Mouse (Mus musculus) thymus, adult 2 months (tissue): ENCODE data around the gene Pcbd2. TPM values are rescaled to one million over a fixed set of nuclear protein-coding genes. Genes with fewer than 3 reads are reported as not detected.

ENCODE experiments used
- DNase-seq: peaks from one replicate; pipeline ENCODE4 v3.0.0; 2021
- H3K27ac ChIP-seq: fragments of 200-500 bp; 2 replicates; pipeline ENCODE4 v1.5.1; 2012; ENCODE audit warnings: low read length, control low read depth; ENCODE audit not compliant: control insufficient read depth, insufficient read depth
- H3K27me3 ChIP-seq: fragments of 200-500 bp; 2 replicates; pipeline ENCODE4 v1.6.1; 2012; ENCODE audit warnings: mild to moderate bottlenecking, low read length, moderate library complexity, mixed read lengths; ENCODE audit not compliant: control insufficient read depth, insufficient read depth
- H3K36me3 ChIP-seq: fragments of 200-500 bp; 2 replicates; pipeline ENCODE4 v1.6.1; 2012; ENCODE audit warnings: mild to moderate bottlenecking, low read length, moderate library complexity; ENCODE audit not compliant: control insufficient read depth, insufficient read depth
- H3K4me1 ChIP-seq: fragments of 200-500 bp; replicated peaks from 2 replicates; pipeline ENCODE4 v1.6.1; 2012; ENCODE audit warnings: low read length; ENCODE audit not compliant: control insufficient read depth, insufficient read depth
- H3K4me3 ChIP-seq: fragments of 200-500 bp; 2 replicates; pipeline ENCODE4 v1.5.1; 2012; ENCODE audit warnings: mild to moderate bottlenecking, low read length, control low read depth, moderate library complexity; ENCODE audit not compliant: control insufficient read depth, insufficient read depth
- CTCF ChIP-seq: fragments of 200-500 bp; IDR thresholded peaks from 2 replicates; pipeline ENCODE4 v1.5.1; 2012; ENCODE audit warnings: mild to moderate bottlenecking, control low read depth, low read length, moderate library complexity, borderline replicate concordance; ENCODE audit not compliant: control insufficient read depth, poor library complexity, insufficient read depth; ENCODE audit errors: extremely low read depth
- POLR2A ChIP-seq: fragments of 200-500 bp; IDR thresholded peaks from 2 replicates; pipeline ENCODE4 v1.6.1; 2012; ENCODE audit warnings: mild to moderate bottlenecking, low read length, control low read depth, moderate library complexity; ENCODE audit not compliant: control insufficient read depth, poor library complexity, insufficient read depth; ENCODE audit errors: extremely low read depth
- WGBS: fragments of 180-500 bp; shearing (Covaris S2); methylation state at CpG from one replicate; pipeline ENCODE4 v1.1.7; 2018; 5-methylcytosine and 5-hydroxymethylcytosine counted together
- polyA plus RNA-seq: library from polyadenylated mRNA; depleted of rRNA; stranded (reverse); fragments of >200 nt; gene quantifications from 2 replicates; pipeline ENCODE4 v1.2.3, GENCODE M21; 2012

The Pcbd2 gene
- polyA plus RNA-seq, 1 experiment: 18.2 TPM

DNA sequence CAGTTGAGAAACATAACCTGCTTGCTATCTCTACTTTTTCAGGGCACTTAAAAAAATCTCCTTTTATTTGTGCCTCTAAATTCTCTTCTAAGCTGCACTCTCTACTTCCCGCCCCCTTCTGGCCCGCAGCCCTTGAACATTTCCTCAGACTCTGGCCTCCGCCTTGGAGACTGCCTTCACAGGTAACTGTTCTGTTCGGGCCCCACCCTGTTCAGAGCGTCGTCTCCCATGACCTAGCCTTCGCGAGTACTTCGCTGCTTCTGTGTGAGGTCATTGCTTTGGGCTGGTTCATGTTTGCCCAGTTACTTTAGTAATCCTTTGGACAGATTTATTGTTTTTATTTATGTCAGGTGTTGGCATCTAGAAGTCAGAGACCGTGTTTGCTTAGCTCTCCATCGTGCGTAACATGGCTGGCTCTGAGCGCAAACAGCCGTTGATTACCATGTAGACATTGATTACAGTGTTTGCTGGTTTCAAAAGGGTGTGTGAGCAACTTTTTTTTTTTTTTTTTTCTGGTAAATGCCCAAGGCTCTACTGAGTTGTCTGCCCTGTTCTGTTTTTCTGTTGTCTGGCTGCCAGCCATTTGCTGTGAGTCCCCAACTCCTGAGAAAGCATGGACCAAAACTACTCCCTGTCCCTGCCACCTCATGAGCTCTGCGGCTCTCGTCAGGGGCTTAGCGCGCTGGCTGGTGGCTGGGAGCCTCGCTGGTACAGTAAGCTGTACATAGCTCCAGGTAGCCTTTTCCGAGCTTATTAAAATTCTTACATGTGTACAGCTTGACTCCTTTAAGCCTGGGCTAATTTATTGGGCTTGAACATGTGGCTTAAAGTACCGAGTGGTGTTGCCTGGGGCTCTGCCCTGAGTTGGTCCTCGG is 6.7 kb downstream of the Pcbd2 start:
- H3K36me3 ChIP-seq: no peaks in the 10 kb centered on the region
- H3K4me1 ChIP-seq: no peaks in the 10 kb centered on the region
- no peak for DNase-seq
- no peaks in the 10 kb centered on the region for H3K27me3 ChIP-seq
- 95% methylated on average over 22 of the region's 22 CpGs for WGBS
- no peak overlapping the region for H3K4me3 ChIP-seq
- no peak for TF ChIP-seq CTCF
- TF ChIP-seq POLR2A: no peak
- H3K27ac ChIP-seq: no peak overlapping the region

DNA sequence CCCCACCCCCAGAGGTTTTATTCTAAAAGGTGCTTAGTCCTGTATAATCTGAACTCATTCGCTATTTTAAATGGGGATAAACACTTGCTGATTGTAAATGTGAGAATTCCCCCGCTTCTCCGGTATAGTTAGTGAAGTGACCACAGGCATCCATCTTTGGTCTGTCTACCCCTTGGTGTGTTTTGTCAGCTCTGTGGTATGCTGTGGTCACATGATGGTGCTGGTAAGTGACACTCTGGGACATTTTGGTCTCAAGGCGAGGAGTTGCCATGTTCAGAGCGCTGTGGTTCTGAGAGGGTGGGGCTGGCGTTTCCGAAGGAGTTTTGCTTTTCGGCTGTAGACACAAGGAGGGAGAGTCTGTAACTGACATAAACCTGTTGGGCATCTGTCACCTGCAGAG is 10.7 kb downstream of the Pcbd2 start:
- Histone ChIP-seq H3K27me3 (no peaks in the 10 kb centered on the region), H3K27ac (no peak overlapping the region), H3K4me1 (no peaks in the 10 kb centered on the region), H3K4me3 (no peak overlapping the region), H3K36me3 (no peaks in the 10 kb centered on the region)
- no peak for DNase-seq
- WGBS: 97% methylated on average over 8 of the region's 8 CpGs
- TF ChIP-seq CTCF (no peak), POLR2A (no peak)

DNA sequence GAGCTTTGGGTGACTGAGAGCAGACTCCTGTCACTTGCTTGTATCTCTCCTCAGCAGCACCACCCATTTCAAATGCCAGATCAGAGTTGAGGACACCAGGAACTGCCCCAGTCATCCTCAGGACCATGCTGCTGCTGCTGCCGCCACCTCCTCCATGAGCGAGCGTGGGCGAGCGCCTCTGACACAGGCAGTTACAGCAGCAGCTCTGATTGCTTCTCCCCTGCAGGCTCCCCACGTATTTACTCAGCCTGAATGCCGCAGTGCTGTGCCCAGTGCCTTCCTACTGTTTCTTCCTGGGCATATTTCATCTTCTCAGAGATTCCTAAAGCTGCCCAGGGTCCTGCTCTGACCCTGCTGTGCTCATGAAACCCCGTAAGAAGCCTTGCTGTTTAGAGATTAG is 15.1 kb downstream of the Pcbd2 start:
- WGBS: 96% methylated on average over 8 of the region's 8 CpGs
- DNase-seq: no peak

DNA sequence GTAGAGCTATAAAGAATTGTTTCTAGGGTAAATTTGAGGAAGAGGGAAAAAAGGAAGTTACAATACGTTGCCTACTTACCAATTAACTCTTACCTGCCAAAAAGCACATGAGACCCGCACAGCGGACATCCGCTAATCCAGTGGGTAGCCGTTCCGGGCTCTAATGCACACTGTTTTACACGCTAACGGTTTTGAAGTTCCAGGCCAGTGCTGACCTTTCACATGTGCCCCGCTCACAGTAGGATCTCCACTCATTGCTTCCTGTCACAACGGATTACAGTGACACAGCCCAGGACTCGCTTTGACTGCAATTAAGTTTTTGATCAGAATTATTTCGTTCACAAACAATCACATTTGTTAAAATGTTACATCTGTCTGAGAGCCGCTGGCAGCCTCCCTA is 27.2 kb downstream of the Pcbd2 start:
- TF ChIP-seq POLR2A (no peak), CTCF (no peak)
- no peak overlapping the region for H3K27ac ChIP-seq
- H3K27me3 ChIP-seq: no peaks in the 10 kb centered on the region
- no peak for DNase-seq
- no peaks in the 10 kb centered on the region for H3K4me1 ChIP-seq
- no peaks in the 10 kb centered on the region for H3K36me3 ChIP-seq
- WGBS: 44% methylated on average over 13 of the region's 13 CpGs
- H3K4me3 ChIP-seq: no peak overlapping the region

More for the DNA sequence above, 15.1 kb downstream of the Pcbd2 start:
- Histone ChIP-seq H3K27ac (no peak overlapping the region), H3K36me3 (no peaks in the 10 kb centered on the region), H3K4me3 (no peak overlapping the region), H3K27me3 (no peaks in the 10 kb centered on the region), H3K4me1 (no peaks in the 10 kb centered on the region)
- TF ChIP-seq POLR2A (no peak), CTCF (no peak)

DNA sequence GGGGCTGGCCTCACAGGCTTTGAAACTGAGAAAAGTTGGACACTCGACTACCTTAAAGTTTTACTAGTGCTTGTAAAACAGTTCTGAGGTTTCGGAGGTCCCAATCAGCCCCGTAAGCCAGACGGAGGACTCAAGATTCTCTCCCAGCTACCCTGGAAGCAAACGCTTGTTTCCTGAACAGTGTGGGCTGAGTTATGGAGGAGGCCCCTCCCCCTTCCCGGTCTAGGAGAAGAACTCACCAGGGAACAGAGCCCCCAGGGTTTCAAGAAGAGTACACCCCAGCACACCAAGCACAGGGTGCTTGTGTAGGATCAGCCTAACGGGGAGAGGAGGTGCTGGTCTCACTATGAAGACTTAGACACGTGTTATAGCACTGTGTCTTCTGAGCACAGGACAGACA is 29.6 kb downstream of the Pcbd2 start:
- no peak overlapping the region for H3K4me3 ChIP-seq
- no peaks in the 10 kb centered on the region for H3K27me3 ChIP-seq
- no peak for TF ChIP-seq CTCF
- no peak for TF ChIP-seq POLR2A
- DNase-seq: no peak
- no peaks in the 10 kb centered on the region for H3K4me1 ChIP-seq
- WGBS: 79% methylated on average over 8 of the region's 8 CpGs
- no peak overlapping the region for H3K27ac ChIP-seq
- no peaks in the 10 kb centered on the region for H3K36me3 ChIP-seq

DNA sequence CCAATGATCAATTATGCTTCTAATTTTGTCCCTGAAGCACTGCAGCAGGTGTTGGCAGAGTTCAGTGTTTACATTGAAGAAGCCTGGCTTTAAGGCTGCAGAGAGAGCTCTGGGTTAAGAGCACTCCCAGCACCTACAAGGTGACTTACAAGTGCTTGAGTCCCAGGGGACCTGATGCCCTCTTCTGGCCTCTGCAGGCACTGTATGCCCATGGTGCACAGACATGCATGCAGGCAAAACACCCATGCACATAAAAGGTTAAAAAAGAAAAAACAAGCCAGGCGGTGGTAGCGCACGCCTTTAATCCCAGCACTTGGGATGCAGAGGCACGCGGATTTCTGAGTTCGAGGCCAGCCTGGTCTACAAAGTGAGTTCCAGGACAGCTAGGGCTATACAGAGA is 30.5 kb downstream of the Pcbd2 start:
- Histone ChIP-seq H3K27ac (no peak overlapping the region), H3K4me1 (no peaks in the 10 kb centered on the region), H3K36me3 (no peaks in the 10 kb centered on the region), H3K27me3 (no peaks in the 10 kb centered on the region), H3K4me3 (no peak overlapping the region)
- TF ChIP-seq POLR2A (no peak), CTCF (no peak)
- WGBS: 95% methylated on average over 6 of the region's 6 CpGs
- no peak for DNase-seq
